Mouse (Mus musculus): ENCODE results near the gene Ap4s1. TPM values are rescaled to one million over a fixed set of nuclear protein-coding genes. Genes with fewer than 3 reads are reported as not detected.
"Not testable (repeated sequence)": the region's sequence is repeated elsewhere in the genome, so short reads cannot be mapped to it uniquely, and the experiment has no call there.

The Ap4s1 gene
- polyA plus RNA-seq, 1 experiment from 2014 or later = 49.2 TPM

- Histone ChIP-seq H3K27me3 (no peaks in the 10 kb centered on the region), H3K4me2 (replicated peaks) (peak within 1 kb of the TSS; percentile 70), H3K4me3 (peak within 1 kb of the TSS; percentile 84), H3K9ac (peak within 1 kb of the TSS; percentile 96), H3K36me3 (no peaks in the 10 kb centered on the region), H3K9me3 (replicated peaks) (no peaks in the 10 kb centered on the region), H3K27ac (peak within 1 kb of the TSS; percentile 99), H3K4me1 (peaks cover 11% of the 10 kb centered on the region)
- WGBS = 0% methylated on average over 46 of the region's 56 CpGs
- ATAC-seq (ENCODE audit: low FRiP score) = peak; percentile 95
These were observed 1.2 kb downstream of the Ap4s1 start, which contains the start of gene Strn3 for GRCm38 (mm10) chr12:51691845-51692632. Gene Strn3, minus strand, starts transcription at chr12:51691897.

GRCm38 (mm10) chr12:51692870-51693269 lies 2.0 kb downstream of the Ap4s1 start:
- H3K36me3 ChIP-seq; H3K27me3 ChIP-seq; H3K4me3 ChIP-seq; H3K9me3 ChIP-seq (replicated peaks); H3K9ac ChIP-seq; ATAC-seq (ENCODE audit: low FRiP score); H3K27ac ChIP-seq: not testable (repeated sequence)
- H3K4me1 ChIP-seq = peaks cover 11% of the 10 kb centered on the region
- H3K4me2 ChIP-seq (replicated peaks) = peak overlapping the region; percentile 51; the same call in 1 of the 2 replicates
- WGBS = 83% methylated on average over 10 of the region's 10 CpGs

- Histone ChIP-seq H3K36me3 (no peaks in the 10 kb centered on the region), H3K27ac (no peak overlapping the region), H3K4me1 (peaks cover 11% of the 10 kb centered on the region), H3K27me3 (no peaks in the 10 kb centered on the region), H3K9me3 (replicated peaks) (no peaks in the 10 kb centered on the region), H3K4me2 (replicated peaks) (no peak overlapping the region), H3K9ac (no peak overlapping the region), H3K4me3 (no peak overlapping the region)
- no peak for ATAC-seq (ENCODE audit: low FRiP score)
- WGBS = 79% methylated on average over 3 of the region's 3 CpGs
These were observed 2.6 kb downstream of the Ap4s1 start for GRCm38 (mm10) chr12:51693419-51693818.

GRCm38 (mm10) chr12:51694096-51694495 lies 3.3 kb downstream of the Ap4s1 start:
- Histone ChIP-seq H3K4me3 (no peak overlapping the region), H3K36me3 (no peaks in the 10 kb centered on the region), H3K27me3 (no peaks in the 10 kb centered on the region), H3K9me3 (replicated peaks) (no peaks in the 10 kb centered on the region), H3K27ac (no peak overlapping the region), H3K4me2 (replicated peaks) (no peak overlapping the region), H3K4me1 (peaks cover 11% of the 10 kb centered on the region), H3K9ac (no peak overlapping the region)
- ATAC-seq (ENCODE audit: low FRiP score) = no peak

- no peak overlapping the region for H3K27ac ChIP-seq
- H3K9ac ChIP-seq = no peak overlapping the region
- H3K4me3 ChIP-seq = no peak overlapping the region
- peaks cover 5% of the 10 kb centered on the region for H3K4me1 ChIP-seq
- WGBS = 93% methylated on average over 1 of the region's 1 CpGs
- ATAC-seq (ENCODE audit: low FRiP score) = no peak
- no peaks in the 10 kb centered on the region for H3K36me3 ChIP-seq
- no peak overlapping the region for H3K4me2 ChIP-seq (replicated peaks)
- no peaks in the 10 kb centered on the region for H3K9me3 ChIP-seq (replicated peaks)
- no peaks in the 10 kb centered on the region for H3K27me3 ChIP-seq
These were observed 4.1 kb downstream of the Ap4s1 start for GRCm38 (mm10) chr12:51694966-51695365.

GRCm38 (mm10) chr12:51696157-51696556 lies 5.3 kb downstream of the Ap4s1 start:
- no peak overlapping the region for H3K4me3 ChIP-seq
- ATAC-seq (ENCODE audit: low FRiP score) = no peak
- H3K9ac ChIP-seq = no peak overlapping the region
- H3K4me1 ChIP-seq = peaks cover 3% of the 10 kb centered on the region
- no peak overlapping the region for H3K4me2 ChIP-seq (replicated peaks)
- H3K27me3 ChIP-seq = no peaks in the 10 kb centered on the region
- H3K9me3 ChIP-seq (replicated peaks) = no peaks in the 10 kb centered on the region
- H3K27ac ChIP-seq = no peak overlapping the region
- H3K36me3 ChIP-seq = no peaks in the 10 kb centered on the region
- 91% methylated on average over 2 of the region's 2 CpGs for WGBS

GRCm38 (mm10) chr12:51699623-51700393 lies 9.0 kb downstream of the Ap4s1 start:
- Histone ChIP-seq H3K4me3 (no peak overlapping the region), H3K9me3 (replicated peaks) (no peaks in the 10 kb centered on the region), H3K4me1 (peaks cover 4% of the 10 kb centered on the region), H3K27me3 (no peaks in the 10 kb centered on the region), H3K36me3 (no peaks in the 10 kb centered on the region), H3K9ac (no peak overlapping the region), H3K4me2 (replicated peaks) (no peak overlapping the region), H3K27ac (no peak overlapping the region)
- no peak for ATAC-seq (ENCODE audit: low FRiP score)
- WGBS = 63% methylated on average over 8 of the region's 8 CpGs

GRCm38 (mm10) chr12:51701723-51702122 lies 10.9 kb downstream of the Ap4s1 start:
- H3K9ac ChIP-seq = no peak overlapping the region
- H3K4me1 ChIP-seq = peaks cover 4% of the 10 kb centered on the region
- no peaks in the 10 kb centered on the region for H3K27me3 ChIP-seq
- no peak overlapping the region for H3K4me3 ChIP-seq
- ATAC-seq (ENCODE audit: low FRiP score) = no peak
- H3K4me2 ChIP-seq (replicated peaks) = no peak overlapping the region
- no peaks in the 10 kb centered on the region for H3K36me3 ChIP-seq
- no peak overlapping the region for H3K27ac ChIP-seq
- no peaks in the 10 kb centered on the region for H3K9me3 ChIP-seq (replicated peaks)

- Histone ChIP-seq H3K27me3 (no peaks in the 10 kb centered on the region), H3K36me3 (no peaks in the 10 kb centered on the region), H3K4me1 (peaks cover 4% of the 10 kb centered on the region), H3K27ac (no peak overlapping the region), H3K4me3 (no peak overlapping the region), H3K9me3 (replicated peaks) (no peaks in the 10 kb centered on the region), H3K4me2 (replicated peaks) (no peak overlapping the region), H3K9ac (no peak overlapping the region)
- 17% methylated on average over 1 of the region's 1 CpGs for WGBS
- ATAC-seq (ENCODE audit: low FRiP score) = peak; percentile 62; the same call in 1 of the 2 replicates
These were observed 13.0 kb downstream of the Ap4s1 start for GRCm38 (mm10) chr12:51703859-51704258.

GRCm38 (mm10) chr12:51704572-51704971 lies 13.7 kb downstream of the Ap4s1 start:
- Histone ChIP-seq H3K36me3 (no peaks in the 10 kb centered on the region), H3K4me2 (replicated peaks) (no peak overlapping the region), H3K27me3 (no peaks in the 10 kb centered on the region), H3K27ac (no peak overlapping the region), H3K9me3 (replicated peaks) (no peaks in the 10 kb centered on the region), H3K4me1 (peaks cover 4% of the 10 kb centered on the region), H3K9ac (no peak overlapping the region), H3K4me3 (no peak overlapping the region)
- no peak for ATAC-seq (ENCODE audit: low FRiP score)
- 68% methylated on average over 7 of the region's 7 CpGs for WGBS

- Histone ChIP-seq H3K36me3 (no peaks in the 10 kb centered on the region), H3K27ac (no peak overlapping the region), H3K9ac (no peak overlapping the region), H3K4me2 (replicated peaks) (no peak overlapping the region), H3K27me3 (no peaks in the 10 kb centered on the region), H3K9me3 (replicated peaks) (no peaks in the 10 kb centered on the region), H3K4me3 (no peak overlapping the region), H3K4me1 (peaks cover 4% of the 10 kb centered on the region)
- no peak for ATAC-seq (ENCODE audit: low FRiP score)
- WGBS = 78% methylated on average over 12 of the region's 12 CpGs
These were observed 14.9 kb downstream of the Ap4s1 start for GRCm38 (mm10) chr12:51705778-51706177.

GRCm38 (mm10) chr12:51706673-51707235 lies 15.9 kb downstream of the Ap4s1 start:
- no peaks in the 10 kb centered on the region for H3K27me3 ChIP-seq
- H3K4me2 ChIP-seq (replicated peaks) = no peak overlapping the region
- no peak for ATAC-seq (ENCODE audit: low FRiP score)
- H3K27ac ChIP-seq = no peak overlapping the region
- peaks cover 4% of the 10 kb centered on the region for H3K4me1 ChIP-seq
- no peak overlapping the region for H3K9ac ChIP-seq
- 86% methylated on average over 5 of the region's 5 CpGs for whole genome bisulfite sequencing
- no peaks in the 10 kb centered on the region for H3K36me3 ChIP-seq
- H3K4me3 ChIP-seq = no peak overlapping the region
- H3K9me3 ChIP-seq (replicated peaks) = no peaks in the 10 kb centered on the region

Measured in hindbrain, embryonic 12.5 days (tissue).